Mouse (Mus musculus): ENCODE results near the gene Alk. TPM values are rescaled to one million over a fixed set of nuclear protein-coding genes. Genes with fewer than 3 reads are reported as not detected.

The Alk gene
- total and polyA plus RNA-seq, 3 experiments, result 0.05 TPM; not detected in 2

DNA sequence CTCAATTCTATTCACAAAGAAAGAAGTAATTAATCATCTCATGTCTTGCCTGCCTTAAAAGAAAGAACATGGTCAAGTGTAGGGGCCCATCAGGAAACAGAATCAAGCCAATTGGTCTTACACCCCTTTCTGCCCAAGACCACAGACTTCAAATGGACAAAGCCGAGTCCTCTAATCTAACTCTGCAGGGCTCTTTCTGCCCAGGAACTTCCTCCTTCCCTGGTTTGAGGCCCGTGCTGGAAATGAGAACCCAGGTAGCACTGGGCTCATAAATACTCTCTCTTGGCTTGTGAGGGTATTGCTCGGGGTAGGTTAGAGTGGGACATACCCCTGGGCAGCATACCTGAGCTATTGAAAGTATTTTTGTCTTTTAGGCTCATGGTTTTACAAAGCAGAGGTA is 451.4 kb downstream of the Alk start:
- TF ChIP-seq TAL1 (conservative IDR thresholded peaks at IDR 0.05; ENCODE audit: low read depth, low read length) (no peak), GATA1 (IDR thresholded peaks at IDR 0.05; ENCODE audit: borderline replicate concordance, low read length) (no peak), CTCF (IDR thresholded peaks at IDR 0.05; ENCODE audit: low read depth, low read length) (no peak), POLR2AphosphoS5 (IDR thresholded peaks at IDR 0.05; ENCODE audit: insufficient replicate concordance, low read depth, low read length) (no peak), GATA2 (IDR thresholded peaks at IDR 0.05; ENCODE audit: borderline replicate concordance, low read depth, low read length) (no peak)
- H3K36me3 ChIP-seq (replicated peaks), result no peaks in the 10 kb centered on the region
- H3K9me3 ChIP-seq (replicated peaks), result peaks cover 40% of the 10 kb centered on the region
- ATAC-seq (ENCODE audit: extremely low read depth, insufficient number of reproducible peaks, low FRiP score, poor library complexity, severe bottlenecking) (no peak), DNase-seq (ENCODE audit: low spot score) (no peak)
- no peak overlapping the region for H3K4me3 ChIP-seq (ENCODE audit: low read depth, low read length)
- H3K4me1 ChIP-seq (ENCODE audit: insufficient read depth, low read depth, low read length), result no peaks in the 10 kb centered on the region
- no peaks in the 10 kb centered on the region for H3K27me3 ChIP-seq (ENCODE audit: insufficient read depth, low read length)

DNA sequence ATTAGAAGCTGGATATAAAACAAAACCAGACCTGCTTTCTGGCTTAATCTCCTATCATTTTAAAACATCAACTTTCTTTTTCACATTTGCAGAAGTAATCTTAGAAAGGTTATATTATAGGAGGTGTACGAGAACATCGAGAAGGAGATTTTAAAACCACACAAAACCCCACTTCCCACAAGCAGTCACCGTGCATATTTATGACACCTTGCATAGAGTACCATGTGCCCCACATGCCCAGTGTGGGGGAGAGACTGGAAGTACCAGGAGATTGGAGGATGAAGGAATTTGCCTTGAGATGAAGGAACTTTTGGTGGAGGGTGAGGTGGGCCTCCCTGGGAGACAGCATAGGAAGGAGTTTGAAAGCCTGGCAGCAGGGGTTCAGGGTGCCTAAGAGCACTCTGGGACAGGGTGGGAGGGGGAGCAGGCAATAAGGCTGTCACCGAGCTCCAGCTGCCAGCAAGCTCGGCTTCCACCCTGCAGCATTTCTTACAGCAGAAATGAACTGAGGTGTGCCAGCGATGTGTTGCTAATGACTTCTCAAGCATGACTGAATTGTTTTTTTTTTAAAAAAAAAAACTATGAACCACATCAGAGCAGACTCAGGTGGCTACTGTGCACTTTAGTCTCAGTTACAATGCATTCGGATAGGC is 459.4 kb downstream of the Alk start:
- Histone ChIP-seq H3K27me3 (ENCODE audit: insufficient read depth, low read length) (no peaks in the 10 kb centered on the region), H3K36me3 (replicated peaks) (no peaks in the 10 kb centered on the region), H3K9me3 (replicated peaks) (peaks cover 61% of the 10 kb centered on the region), H3K4me3 (ENCODE audit: low read depth, low read length) (no peak overlapping the region), H3K4me1 (ENCODE audit: insufficient read depth, low read depth, low read length) (no peaks in the 10 kb centered on the region)
- DNase-seq (ENCODE audit: low spot score) (no peak), ATAC-seq (ENCODE audit: extremely low read depth, insufficient number of reproducible peaks, low FRiP score, poor library complexity, severe bottlenecking) (no peak)
- TF ChIP-seq CTCF (IDR thresholded peaks at IDR 0.05; ENCODE audit: low read depth, low read length) (no peak), GATA2 (IDR thresholded peaks at IDR 0.05; ENCODE audit: borderline replicate concordance, low read depth, low read length) (no peak), TAL1 (conservative IDR thresholded peaks at IDR 0.05; ENCODE audit: low read depth, low read length) (no peak), POLR2AphosphoS5 (IDR thresholded peaks at IDR 0.05; ENCODE audit: insufficient replicate concordance, low read depth, low read length) (no peak)

DNA sequence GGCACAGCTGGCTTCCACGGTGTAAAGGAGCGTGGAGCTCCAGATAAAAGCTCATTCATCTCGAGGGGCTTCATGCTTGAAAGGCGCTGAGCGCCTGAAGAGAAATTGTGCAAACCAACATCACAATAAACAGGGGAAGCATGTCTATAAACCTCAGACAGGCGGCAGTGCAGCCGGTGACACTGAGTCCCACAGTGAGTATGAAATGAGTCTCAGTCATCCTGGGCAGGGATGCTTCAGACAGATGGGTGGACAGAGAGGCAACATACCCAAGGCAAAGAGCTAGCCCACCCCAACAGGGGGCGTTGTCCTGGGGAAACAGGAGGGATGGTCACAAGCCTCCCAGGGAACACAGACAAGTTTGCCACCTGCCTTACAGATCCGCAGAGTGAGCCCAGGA is 460.0 kb downstream of the Alk start:
- Histone ChIP-seq H3K27me3 (ENCODE audit: insufficient read depth, low read length) (no peaks in the 10 kb centered on the region), H3K4me1 (ENCODE audit: insufficient read depth, low read depth, low read length) (no peaks in the 10 kb centered on the region), H3K36me3 (replicated peaks) (no peaks in the 10 kb centered on the region), H3K4me3 (ENCODE audit: low read depth, low read length) (no peak overlapping the region), H3K9me3 (replicated peaks) (peaks cover 60% of the 10 kb centered on the region)
- TF ChIP-seq GATA1 (IDR thresholded peaks at IDR 0.05; ENCODE audit: borderline replicate concordance, low read length), result no peak
- no peak for TF ChIP-seq POLR2AphosphoS5 (IDR thresholded peaks at IDR 0.05; ENCODE audit: insufficient replicate concordance, low read depth, low read length)
- TF ChIP-seq TAL1 (conservative IDR thresholded peaks at IDR 0.05; ENCODE audit: low read depth, low read length), result no peak
- TF ChIP-seq GATA2 (IDR thresholded peaks at IDR 0.05; ENCODE audit: borderline replicate concordance, low read depth, low read length), result no peak
- TF ChIP-seq CTCF (IDR thresholded peaks at IDR 0.05; ENCODE audit: low read depth, low read length), result no peak
- no peak for ATAC-seq (ENCODE audit: extremely low read depth, insufficient number of reproducible peaks, low FRiP score, poor library complexity, severe bottlenecking)
- no peak for DNase-seq (ENCODE audit: low spot score)

DNA sequence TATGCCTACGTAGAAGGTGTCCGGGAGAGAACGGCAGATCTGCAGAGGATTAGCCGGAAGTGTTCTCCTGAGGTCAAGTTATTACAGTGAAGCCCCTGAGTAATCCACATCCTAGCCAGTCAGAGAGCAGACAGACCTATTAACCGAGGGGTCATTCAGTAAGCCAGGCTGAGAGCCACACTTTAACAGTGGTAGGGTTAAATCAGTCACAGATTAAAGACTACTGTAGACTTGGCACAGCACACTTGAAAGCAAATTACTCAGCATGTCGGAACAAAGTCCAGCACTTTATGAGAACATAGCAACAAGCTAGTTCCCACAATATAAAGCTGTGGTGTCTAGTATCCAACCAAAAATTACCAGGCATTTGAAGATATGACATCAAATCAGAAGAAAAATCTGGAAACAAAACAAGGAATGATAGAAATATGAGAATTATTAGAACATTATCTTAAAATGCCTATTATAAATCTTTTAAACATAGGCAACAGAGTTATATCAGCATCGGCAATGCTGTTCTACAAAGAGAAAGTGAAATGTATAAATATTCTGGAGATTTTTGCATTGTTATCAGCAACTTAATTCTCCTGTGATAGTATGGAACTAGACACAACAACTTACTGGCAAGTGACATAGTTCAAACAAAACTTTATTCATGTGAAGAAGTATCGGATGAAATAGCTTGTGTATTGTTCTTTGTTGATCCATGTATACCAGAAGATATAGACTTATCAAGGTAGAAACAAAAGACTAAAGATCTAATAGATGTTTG is 472.1 kb downstream of the Alk start:
- DNase-seq (ENCODE audit: low spot score) (no peak), ATAC-seq (ENCODE audit: extremely low read depth, insufficient number of reproducible peaks, low FRiP score, poor library complexity, severe bottlenecking) (no peak)
- Histone ChIP-seq H3K27me3 (ENCODE audit: insufficient read depth, low read length) (no peaks in the 10 kb centered on the region), H3K4me3 (ENCODE audit: low read depth, low read length) (no peak overlapping the region), H3K36me3 (replicated peaks) (no peaks in the 10 kb centered on the region), H3K9me3 (replicated peaks) (peaks cover 28% of the 10 kb centered on the region), H3K4me1 (ENCODE audit: insufficient read depth, low read depth, low read length) (no peaks in the 10 kb centered on the region)
- no peak for TF ChIP-seq GATA2 (IDR thresholded peaks at IDR 0.05; ENCODE audit: borderline replicate concordance, low read depth, low read length)
- TF ChIP-seq CTCF (IDR thresholded peaks at IDR 0.05; ENCODE audit: low read depth, low read length), result no peak
- no peak for TF ChIP-seq GATA1 (IDR thresholded peaks at IDR 0.05; ENCODE audit: borderline replicate concordance, low read length)
- TF ChIP-seq POLR2AphosphoS5 (IDR thresholded peaks at IDR 0.05; ENCODE audit: insufficient replicate concordance, low read depth, low read length), result no peak

DNA sequence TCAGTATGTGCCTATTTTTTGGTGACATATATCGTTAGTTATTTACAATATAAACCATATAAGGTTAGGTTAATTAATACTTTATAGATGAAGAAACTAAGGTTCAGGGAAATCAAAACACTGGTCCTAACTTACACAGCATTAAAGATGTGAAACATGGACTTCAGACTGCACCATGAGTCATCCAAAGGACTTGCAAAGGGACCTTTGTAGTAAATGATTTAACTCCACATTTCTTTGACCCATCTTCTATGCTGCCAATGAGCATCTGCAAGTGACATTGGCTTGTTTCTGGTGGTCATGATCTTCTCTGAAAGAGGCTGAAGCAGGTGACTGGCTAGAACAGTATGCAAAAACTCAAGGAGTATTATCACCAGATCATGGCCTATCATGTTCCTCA is 482.8 kb downstream of the Alk start:
- ATAC-seq (ENCODE audit: extremely low read depth, insufficient number of reproducible peaks, low FRiP score, poor library complexity, severe bottlenecking), result no peak
- no peaks in the 10 kb centered on the region for H3K27me3 ChIP-seq (ENCODE audit: insufficient read depth, low read length)
- peaks cover 26% of the 10 kb centered on the region for H3K9me3 ChIP-seq (replicated peaks)

DNA sequence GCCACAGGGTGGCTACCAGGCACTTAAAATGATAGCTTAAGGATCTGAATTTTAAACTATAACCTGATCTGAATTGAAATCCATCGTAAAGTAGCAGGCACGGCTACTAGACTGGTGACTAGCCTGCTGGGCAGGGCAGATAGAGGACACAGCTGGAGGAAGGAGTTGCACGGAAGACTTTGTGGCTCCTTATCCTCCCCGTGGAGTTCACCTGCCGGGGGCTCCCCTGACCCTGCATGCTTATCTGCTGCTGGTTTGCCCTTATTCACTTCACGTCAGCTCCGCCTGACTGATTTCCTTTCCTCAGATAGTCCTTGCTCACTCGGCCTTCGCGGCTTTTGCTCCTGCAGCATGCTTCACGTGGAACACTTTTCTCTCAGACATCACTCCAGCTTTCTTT is 484.1 kb downstream of the Alk start:
- TF ChIP-seq CTCF (IDR thresholded peaks at IDR 0.05; ENCODE audit: low read depth, low read length) (no peak), GATA2 (IDR thresholded peaks at IDR 0.05; ENCODE audit: borderline replicate concordance, low read depth, low read length) (no peak), TAL1 (conservative IDR thresholded peaks at IDR 0.05; ENCODE audit: low read depth, low read length) (no peak), GATA1 (IDR thresholded peaks at IDR 0.05; ENCODE audit: borderline replicate concordance, low read length) (no peak), POLR2AphosphoS5 (IDR thresholded peaks at IDR 0.05; ENCODE audit: insufficient replicate concordance, low read depth, low read length) (no peak)
- Histone ChIP-seq H3K27me3 (ENCODE audit: insufficient read depth, low read length) (no peaks in the 10 kb centered on the region), H3K9me3 (replicated peaks) (peaks cover 32% of the 10 kb centered on the region), H3K4me1 (ENCODE audit: insufficient read depth, low read depth, low read length) (no peaks in the 10 kb centered on the region), H3K4me3 (ENCODE audit: low read depth, low read length) (no peak overlapping the region), H3K36me3 (replicated peaks) (no peaks in the 10 kb centered on the region)
- DNase-seq (ENCODE audit: low spot score), result no peak
- ATAC-seq (ENCODE audit: extremely low read depth, insufficient number of reproducible peaks, low FRiP score, poor library complexity, severe bottlenecking), result no peak

More for the DNA sequence above, 482.8 kb downstream of the Alk start:
- Histone ChIP-seq H3K4me3 (ENCODE audit: low read depth, low read length) (no peak overlapping the region), H3K4me1 (ENCODE audit: insufficient read depth, low read depth, low read length) (no peaks in the 10 kb centered on the region), H3K36me3 (replicated peaks) (no peaks in the 10 kb centered on the region)
- DNase-seq (ENCODE audit: low spot score), result no peak
- TF ChIP-seq GATA1 (IDR thresholded peaks at IDR 0.05; ENCODE audit: borderline replicate concordance, low read length) (no peak), POLR2AphosphoS5 (IDR thresholded peaks at IDR 0.05; ENCODE audit: insufficient replicate concordance, low read depth, low read length) (no peak), TAL1 (conservative IDR thresholded peaks at IDR 0.05; ENCODE audit: low read depth, low read length) (no peak), CTCF (IDR thresholded peaks at IDR 0.05; ENCODE audit: low read depth, low read length) (no peak), GATA2 (IDR thresholded peaks at IDR 0.05; ENCODE audit: borderline replicate concordance, low read depth, low read length) (no peak)

Data from G1E (cell line).